Mouse (Mus musculus) lung, adult 2 months (tissue): ENCODE measurements around the gene Dnajc28.

Source experiments
- CTCF ChIP-seq: fragments of 200-500 bp; IDR thresholded peaks from 2 replicates; pipeline ENCODE4 v1.5.1; 2011; ENCODE audit warnings: mild to moderate bottlenecking, low read length, control low read depth; ENCODE audit not compliant: insufficient read depth
- POLR2A ChIP-seq: fragments of 200-500 bp; IDR thresholded peaks from 2 replicates; pipeline ENCODE4 v1.6.1; 2011; ENCODE audit warnings: low read depth, mild to moderate bottlenecking, control low read depth, low read length, borderline replicate concordance; ENCODE audit errors: extremely low read depth

DNA sequence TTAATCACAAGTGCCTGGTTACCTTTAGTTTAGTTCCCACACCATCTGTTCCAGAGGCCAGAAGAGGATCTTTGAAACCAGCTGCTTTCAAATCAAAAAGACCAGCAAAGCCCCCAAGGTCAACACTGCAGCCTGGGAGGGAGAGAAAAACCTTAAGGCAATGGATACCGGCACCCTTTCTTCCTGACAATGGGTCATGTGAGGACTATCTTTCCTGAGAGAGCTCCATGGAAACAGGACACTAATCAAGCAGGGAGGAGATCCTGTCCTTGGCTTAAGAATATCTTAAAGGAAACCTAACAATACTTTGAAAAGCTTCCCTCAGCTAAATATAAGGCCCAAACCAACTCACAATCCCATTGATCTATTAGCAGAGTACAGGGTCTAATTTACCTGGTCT, 11.8 kb upstream of the Dnajc28 start:
- TF ChIP-seq CTCF: no peak
- no peak for TF ChIP-seq POLR2A
